Mouse (Mus musculus) c-Kit-positive CD71-positive TER-119-positive erythroid progenitor cells, embryonic 14.5 days (primary cell): ENCODE data around the gene Ruvbl2.
A peak's percentile ranks its signal among the peaks of the same experiment; 100 is the strongest.
"Not testable (repeated sequence)": the region's sequence is repeated elsewhere in the genome, so short reads cannot be mapped to it uniquely, and the experiment has no call there.

Experiments used
- DNase-seq: peaks from one replicate; pipeline ENCODE4 v3.0.0-alpha.2; 2013; ENCODE audit warnings: low spot score

Gene Ruvbl2

GRCm38 (mm10) chr7:45437521-45438276 lies at the start of gene Ruvbl2:
Gene Ruvbl2 (minus strand): TSS chr7:45438096.
- no peak for DNase-seq

GRCm38 (mm10) chr7:45486761-45487415 lies 49.0 kb upstream of the Ruvbl2 start, which contains the start of gene Gm45808:
Gene Gm45808 (minus strand): TSS chr7:45486811.
- no peak for DNase-seq

- DNase-seq = no peak
These were observed 48.3 kb upstream of the Ruvbl2 start for GRCm38 (mm10) chr7:45486158-45486557.

- DNase-seq = not testable (repeated sequence)
These were observed 47.1 kb upstream of the Ruvbl2 start for GRCm38 (mm10) chr7:45484985-45485384.

GRCm38 (mm10) chr7:45482166-45482565 lies 44.3 kb upstream of the Ruvbl2 start:
- no peak for DNase-seq

- DNase-seq = peak; percentile 70
These were observed 43.6 kb upstream of the Ruvbl2 start, which contains the start of gene Tulp2 for GRCm38 (mm10) chr7:45481374-45481927. Gene Tulp2 (plus strand): TSS chr7:45481877.

GRCm38 (mm10) chr7:45480310-45480709 lies 42.4 kb upstream of the Ruvbl2 start:
- not testable (repeated sequence) for DNase-seq

GRCm38 (mm10) chr7:45478774-45479173 lies 40.9 kb upstream of the Ruvbl2 start:
- DNase-seq = no peak

- DNase-seq = no peak
These were observed 39.1 kb upstream of the Ruvbl2 start for GRCm38 (mm10) chr7:45477003-45477402.

- no peak for DNase-seq
These were observed 38.6 kb upstream of the Ruvbl2 start for GRCm38 (mm10) chr7:45476453-45476852.

GRCm38 (mm10) chr7:45475291-45475969 lies 37.5 kb upstream of the Ruvbl2 start:
- DNase-seq = no peak

- peak; percentile 78 for DNase-seq
These were observed 33.0 kb upstream of the Ruvbl2 start for GRCm38 (mm10) chr7:45470869-45471268.

- DNase-seq = no peak
These were observed 29.3 kb upstream of the Ruvbl2 start for GRCm38 (mm10) chr7:45467090-45467670.

GRCm38 (mm10) chr7:45466283-45467089 lies 28.6 kb upstream of the Ruvbl2 start, which contains the start of gene Bax:
Gene Bax (minus strand): TSS chr7:45466898.
- DNase-seq = peak; percentile 92

- DNase-seq = no peak
These were observed 27.7 kb upstream of the Ruvbl2 start for GRCm38 (mm10) chr7:45465549-45465948.

- no peak for DNase-seq
These were observed 27.2 kb upstream of the Ruvbl2 start for GRCm38 (mm10) chr7:45465112-45465511.

GRCm38 (mm10) chr7:45463987-45464778 lies 26.3 kb upstream of the Ruvbl2 start:
- no peak for DNase-seq

GRCm38 (mm10) chr7:45462868-45463267 lies 25.0 kb upstream of the Ruvbl2 start:
- DNase-seq = not testable (repeated sequence)

- no peak for DNase-seq
These were observed 24.4 kb upstream of the Ruvbl2 start for GRCm38 (mm10) chr7:45462325-45462724.

- DNase-seq = no peak
These were observed 23.9 kb upstream of the Ruvbl2 start for GRCm38 (mm10) chr7:45461781-45462180.
